In the genomic region with DNA sequence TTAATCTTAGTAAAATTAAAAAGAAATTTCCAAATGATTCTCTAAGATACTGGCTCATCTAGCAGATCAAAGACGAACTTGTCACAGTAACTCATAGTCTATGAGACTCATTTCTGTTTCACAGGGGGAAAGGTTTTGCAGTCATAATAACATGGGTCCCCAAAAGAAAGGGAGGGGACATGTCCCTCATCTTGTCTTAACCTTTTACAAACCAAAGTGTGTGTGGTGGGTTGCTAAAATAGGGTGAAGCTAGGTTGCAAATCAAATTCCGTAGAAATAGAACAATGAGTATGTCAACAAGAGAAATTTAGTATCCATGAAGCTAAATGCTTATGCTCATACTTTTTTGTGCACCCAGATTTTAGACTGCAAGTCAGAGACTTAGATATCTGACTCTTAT, we compare ENCODE assay signal across 19 mouse cellular contexts.
DNase-seq lines count a peak whose midpoint lies in the region; ATAC-seq and TF ChIP-seq lines count a peak whose summit lies in the region.
"Had no signal": no experiment of that assay in that cellular context is flagged by ENCODE, and none has a peak within 500 bp of the region (broad histone marks: within the 10 kb centered on the region; RNA-seq: fewer than 3 reads in every experiment).

No protein-coding gene starts in this region.

- H3K9ac ChIP-seq in forebrain, embryonic 16.5 days (replicated peaks; ENCODE audit: low read depth, low read length), result 0 out of 2 replicates have a peak overlapping the region, but pooled peaks have one; percentile 2
- H3K9ac ChIP-seq in hindbrain, postnatal 0 days (replicated peaks; ENCODE audit: low read length), result no peak overlapping the region
- no peak overlapping the region for H3K9ac ChIP-seq in neural tube, embryonic 12.5 days
- H3K9ac ChIP-seq in liver, postnatal 0 days (replicated peaks), result no peak overlapping the region
- H3K9ac ChIP-seq: lung, embryonic 14.5 days; stomach, embryonic 15.5 days had no signal

- peak overlapping the region; percentile 86 for H3K4me3 ChIP-seq in forebrain, embryonic 10.5 days
- peak overlapping the region; percentile 14; the same call in 1 of the 2 replicates for H3K4me3 ChIP-seq in forebrain, embryonic 16.5 days (replicated peaks; ENCODE audit: low read length)
- no peak overlapping the region for H3K4me3 ChIP-seq in hindbrain, postnatal 0 days (ENCODE audit: low read length)
- H3K4me3 ChIP-seq in neural tube, embryonic 12.5 days, result no peak overlapping the region
- no peak overlapping the region for H3K4me3 ChIP-seq in liver, postnatal 0 days (ENCODE audit: low read depth, low read length)
- H3K4me3 ChIP-seq: megakaryocyte, embryonic 14.5 days; stomach, embryonic 15.5 days had no signal

- H3K36me3 ChIP-seq in forebrain, embryonic 10.5 days (replicated peaks), result peaks cover 30% of the 10 kb centered on the region
- no peaks in the 10 kb centered on the region for H3K36me3 ChIP-seq in forebrain, embryonic 16.5 days (ENCODE audit: control insufficient read depth, insufficient read depth)
- no peaks in the 10 kb centered on the region for H3K36me3 ChIP-seq in hindbrain, postnatal 0 days (ENCODE audit: insufficient read depth, low read length)
- no peaks in the 10 kb centered on the region for H3K36me3 ChIP-seq in neural tube, embryonic 12.5 days
- no peaks in the 10 kb centered on the region for H3K36me3 ChIP-seq in liver, postnatal 0 days (replicated peaks; ENCODE audit: insufficient read depth, low read length)
- H3K36me3 ChIP-seq: stomach, embryonic 15.5 days had no signal

- H3K4me1 ChIP-seq in forebrain, embryonic 10.5 days, result peaks cover 100% of the 10 kb centered on the region
- peaks cover 59% of the 10 kb centered on the region for H3K4me1 ChIP-seq in forebrain, embryonic 16.5 days (replicated peaks; ENCODE audit: control insufficient read depth, insufficient read depth, low read length)
- H3K4me1 ChIP-seq in hindbrain, postnatal 0 days (ENCODE audit: insufficient read depth, low read length), result peaks cover 8% of the 10 kb centered on the region; the same call in 1 of the 2 replicates
- H3K4me1 ChIP-seq in neural tube, embryonic 12.5 days, result peaks cover 70% of the 10 kb centered on the region
- no peaks in the 10 kb centered on the region for H3K4me1 ChIP-seq in liver, postnatal 0 days (ENCODE audit: insufficient read depth)

- H3K27ac ChIP-seq in forebrain, embryonic 10.5 days, result peak overlapping the region; percentile 96
- peak overlapping the region; percentile 48; the same call in 1 of the 2 replicates for H3K27ac ChIP-seq in forebrain, embryonic 16.5 days (ENCODE audit: low read length)
- H3K27ac ChIP-seq in hindbrain, postnatal 0 days, result no peak overlapping the region
- no peak overlapping the region for H3K27ac ChIP-seq in neural tube, embryonic 12.5 days
- no peak overlapping the region for H3K27ac ChIP-seq in liver, postnatal 0 days (ENCODE audit: low read depth)
- H3K27ac ChIP-seq: stomach, embryonic 15.5 days had no signal

- H3K4me2 ChIP-seq in forebrain, embryonic 16.5 days (ENCODE audit: low read length), result peak overlapping the region; percentile 57
- peak overlapping the region; percentile 77 for H3K4me2 ChIP-seq in hindbrain, postnatal 0 days (ENCODE audit: low read depth, low read length)
- peak overlapping the region; percentile 29; the same call in 1 of the 2 replicates for H3K4me2 ChIP-seq in neural tube, embryonic 12.5 days (replicated peaks)
- no peak overlapping the region for H3K4me2 ChIP-seq in liver, postnatal 0 days (ENCODE audit: low read depth, low read length)
- H3K4me2 ChIP-seq: heart, embryonic 11.5 days; lung, embryonic 14.5 days; stomach, embryonic 15.5 days had no signal

- no peak for TF ChIP-seq EP300 in liver, postnatal 0 days (IDR thresholded peaks at IDR 0.05; ENCODE audit: low read depth)

- H3K9me3 ChIP-seq in forebrain, embryonic 10.5 days, result no peaks in the 10 kb centered on the region
- no peaks in the 10 kb centered on the region for H3K9me3 ChIP-seq in forebrain, embryonic 16.5 days (ENCODE audit: control insufficient read depth, low read length)
- no peaks in the 10 kb centered on the region for H3K9me3 ChIP-seq in hindbrain, postnatal 0 days (ENCODE audit: low read length)
- no peaks in the 10 kb centered on the region for H3K9me3 ChIP-seq in neural tube, embryonic 12.5 days
- H3K9me3 ChIP-seq in liver, postnatal 0 days (ENCODE audit: low read length), result no peaks in the 10 kb centered on the region
- H3K9me3 ChIP-seq: stomach, embryonic 15.5 days had no signal

- WGBS in forebrain, embryonic 10.5 days, result 30% methylated on average over 2 of the region's 2 CpGs
- 16% methylated on average over 2 of the region's 2 CpGs for WGBS in forebrain, embryonic 16.5 days
- WGBS in hindbrain, postnatal 0 days, result 65% methylated on average over 2 of the region's 2 CpGs
- 31% methylated on average over 2 of the region's 2 CpGs for whole genome bisulfite sequencing in neural tube, embryonic 12.5 days
- 51% methylated on average over 2 of the region's 2 CpGs for WGBS in liver, postnatal 0 days (ENCODE audit: insufficient replicate concordance)

- peaks cover 99% of the 10 kb centered on the region for H3K27me3 ChIP-seq in forebrain, embryonic 10.5 days (ENCODE audit: poor library complexity, severe bottlenecking)
- peaks cover 57% of the 10 kb centered on the region for H3K27me3 ChIP-seq in forebrain, embryonic 16.5 days (replicated peaks; ENCODE audit: control insufficient read depth, insufficient read depth, low read length)
- peaks cover 16% of the 10 kb centered on the region for H3K27me3 ChIP-seq in hindbrain, postnatal 0 days (ENCODE audit: insufficient read depth, low read length)
- H3K27me3 ChIP-seq in neural tube, embryonic 12.5 days (replicated peaks), result peaks cover 38% of the 10 kb centered on the region
- peaks cover 96% of the 10 kb centered on the region for H3K27me3 ChIP-seq in liver, postnatal 0 days (ENCODE audit: insufficient read depth, low read length)

- no peak for ATAC-seq in forebrain, embryonic 16.5 days
- no peak for ATAC-seq in hindbrain, postnatal 0 days
- ATAC-seq in neural tube, embryonic 12.5 days (ENCODE audit: low FRiP score, low read depth), result no peak
- ATAC-seq in liver, postnatal 0 days, result no peak

- TF ChIP-seq CTCF in hindbrain, postnatal 0 days (IDR thresholded peaks at IDR 0.05; ENCODE audit: low read depth), result no peak
- TF ChIP-seq CTCF in liver, postnatal 0 days (IDR thresholded peaks at IDR 0.05; ENCODE audit: low read depth), result no peak

- DNase-seq in forebrain, embryonic 10.5 days (ENCODE audit: extremely low spot score, low spot score), result no peak
- no peak for DNase-seq in hindbrain, postnatal 0 days (ENCODE audit: low spot score)
- DNase-seq in Muller cell, postnatal 12 days (ENCODE audit: inconsistent ontology term), result no peak
- no peak for DNase-seq in cerebellum, adult 9-10 months
- no peak for DNase-seq in liver, postnatal 0 days
- DNase-seq: cerebellum, adult 11 months; gastrocnemius, postnatal 36 days; heart, postnatal 36 days; kidney, adult 18-20 months; kidney, postnatal 25 days; lung, embryonic 14.5 days; right cerebral cortex, adult 18-20 months; spleen, adult 18-20 months; thymus, postnatal 4 days had no signal

Comparison
In these comparisons a context has a peak if more than half of its experiments do, and no peak if none do; other contexts are left out.
1. H3K27ac ChIP-seq: peak in forebrain, embryonic 10.5 days (single experiment) and forebrain, embryonic 16.5 days (single experiment); none in hindbrain, postnatal 0 days (single experiment), neural tube, embryonic 12.5 days (single experiment) and liver, postnatal 0 days (single experiment).
2. H3K4me3 ChIP-seq: peak in forebrain, embryonic 10.5 days (single experiment) and forebrain, embryonic 16.5 days (single experiment); none in hindbrain, postnatal 0 days (single experiment), neural tube, embryonic 12.5 days (single experiment) and liver, postnatal 0 days (single experiment).